Mouse (Mus musculus) lung, embryonic 14.5 days (tissue): ENCODE measurements around the gene Alox12b. TPM values are rescaled to one million over a fixed set of nuclear protein-coding genes. Genes with fewer than 3 reads are reported as not detected.

Experiments used
- ATAC-seq: fragments of 200-750 bp; cut with Nextera tagmentation; 2 replicates; pipeline ENCODE4 v1.8.0; 2017; ENCODE audit warnings: mild to moderate bottlenecking, moderate TSS enrichment, moderate library complexity; ENCODE audit not compliant: insufficient read depth
- DNase-seq: peaks from one replicate; pipeline ENCODE4 v3.0.0-alpha.2; 2015
- H3K27ac ChIP-seq: fragments of 300-500 bp; sonication (generic); 2 replicates; pipeline ENCODE4 v1.5.1; 2014; ENCODE audit warnings: low read depth, mild to moderate bottlenecking, moderate library complexity
- H3K27me3 ChIP-seq: fragments of 300-500 bp; sonication (generic); 2 replicates; pipeline ENCODE4 v1.6.1; 2014; ENCODE audit warnings: low read length, control low read depth; ENCODE audit not compliant: insufficient read depth
- H3K36me3 ChIP-seq: fragments of 300-500 bp; sonication (generic); 2 replicates; pipeline ENCODE4 v1.6.1; 2014; ENCODE audit warnings: control low read depth; ENCODE audit not compliant: insufficient read depth
- H3K4me1 ChIP-seq: fragments of 300-500 bp; sonication (generic); 2 replicates; pipeline ENCODE4 v1.6.1; 2014; ENCODE audit warnings: antibody characterized with exemption, control low read depth; ENCODE audit not compliant: insufficient read depth
- H3K4me2 ChIP-seq: fragments of 300-500 bp; sonication (generic); 2 replicates; pipeline ENCODE4 v1.6.1; 2014; ENCODE audit warnings: mild to moderate bottlenecking
- H3K4me3 ChIP-seq: fragments of 300-500 bp; sonication (generic); 2 replicates; pipeline ENCODE4 v1.5.1; 2014; ENCODE audit warnings: low read depth, low read length
- H3K9ac ChIP-seq: fragments of 300-500 bp; sonication (generic); 2 replicates; pipeline ENCODE4 v1.6.1; 2014
- H3K9me3 ChIP-seq: fragments of 300-500 bp; sonication (generic); 2 replicates; pipeline ENCODE4 v1.6.1; 2016; ENCODE audit warnings: low read depth, low read length, control low read depth
- CTCF ChIP-seq: IDR thresholded peaks from 2 replicates; pipeline ENCODE4 v1.5.1; 2016; ENCODE audit warnings: antibody characterized with exemption, low read depth
- WGBS: fragments of 180-500 bp; shearing (Covaris S2); extraction: QIAGEN DNeasy Blood & Tissue Kit; methylation state at CpG from one replicate; pipeline ENCODE4 v1.1.7; 2014; 5-methylcytosine and 5-hydroxymethylcytosine counted together
- polyA plus RNA-seq: library from polyadenylated mRNA; unstranded; fragments of >200 nt; fragmentation: Nextera tagmentation; extraction: Ambion mirVana; gene quantifications from 2 replicates; pipeline ENCODE4 v1.2.1, GENCODE M21; 2014

The Alox12b gene
- polyA plus RNA-seq, 1 experiment from 2014 or later = not detected

GRCm38 (mm10) chr11:69123693-69124497, 32.9 kb upstream of the Alox12b start:
- ATAC-seq (peak; percentile 74), DNase-seq (peak; percentile 98)
- Histone ChIP-seq H3K27ac (peak overlapping the region; percentile 43; the same call in 1 of the 2 replicates), H3K4me2 (peak overlapping the region; percentile 93), H3K27me3 (no peaks in the 10 kb centered on the region), H3K36me3 (no peaks in the 10 kb centered on the region), H3K9ac (peak overlapping the region; percentile 40), H3K4me1 (peaks cover 13% of the 10 kb centered on the region), H3K9me3 (no peaks in the 10 kb centered on the region), H3K4me3 (peak overlapping the region; percentile 74)
- under 1% methylated on average over 31 of the region's 31 CpGs for WGBS
- TF ChIP-seq CTCF = no peak

- DNase-seq (peak; percentile 95), ATAC-seq (peak; percentile 51)
- WGBS = 0% methylated on average over 3 of the region's 3 CpGs
- Histone ChIP-seq H3K9me3 (no peaks in the 10 kb centered on the region), H3K27ac (no peak overlapping the region), H3K4me2 (peak overlapping the region; percentile 93), H3K4me3 (peak overlapping the region; percentile 74), H3K9ac (no peak overlapping the region), H3K27me3 (no peaks in the 10 kb centered on the region), H3K4me1 (peaks cover 13% of the 10 kb centered on the region), H3K36me3 (no peaks in the 10 kb centered on the region)
- no peak for TF ChIP-seq CTCF
Measured at GRCm38 (mm10) chr11:69124498-69124847, 32.3 kb upstream of the Alox12b start.

- WGBS = under 1% methylated on average over 24 of the region's 24 CpGs
Measured at GRCm38 (mm10) chr11:69125041-69125851, 31.5 kb upstream of the Alox12b start.

GRCm38 (mm10) chr11:69125852-69125918, 31.1 kb upstream of the Alox12b start, which contains the start of gene Aloxe3:
Aloxe3 (plus strand) TSS chr11:69125896.
- Histone ChIP-seq H3K36me3 (no peaks in the 10 kb centered on the region), H3K27me3 (no peaks in the 10 kb centered on the region), H3K9me3 (no peaks in the 10 kb centered on the region), H3K4me3 (peak within 1 kb of the TSS; percentile 61), H3K4me1 (peaks cover 6% of the 10 kb centered on the region), H3K4me2 (peak within 1 kb of the TSS; percentile 77), H3K27ac (peak within 1 kb of the TSS; percentile 55; the same call in 1 of the 2 replicates), H3K9ac (peak within 1 kb of the TSS; percentile 54)
- ATAC-seq = no peak
- DNase-seq = no peak
- TF ChIP-seq CTCF = no peak
- WGBS = 0% methylated on average over 3 of the region's 3 CpGs

More at GRCm38 (mm10) chr11:69125041-69125851, 31.5 kb upstream of the Alox12b start:
- DNase-seq (peak; percentile 98), ATAC-seq (peak; percentile 33)
- peak overlapping the region; percentile 55; the same call in 1 of the 2 replicates for H3K27ac ChIP-seq
- peak overlapping the region; percentile 54 for H3K9ac ChIP-seq
- no peaks in the 10 kb centered on the region for H3K36me3 ChIP-seq
- H3K27me3 ChIP-seq = no peaks in the 10 kb centered on the region
- H3K4me1 ChIP-seq = peaks cover 6% of the 10 kb centered on the region
- peak overlapping the region; percentile 77 for H3K4me2 ChIP-seq
- no peaks in the 10 kb centered on the region for H3K9me3 ChIP-seq
- TF ChIP-seq CTCF = peak; percentile 64
- peak overlapping the region; percentile 61 for H3K4me3 ChIP-seq

DNA sequence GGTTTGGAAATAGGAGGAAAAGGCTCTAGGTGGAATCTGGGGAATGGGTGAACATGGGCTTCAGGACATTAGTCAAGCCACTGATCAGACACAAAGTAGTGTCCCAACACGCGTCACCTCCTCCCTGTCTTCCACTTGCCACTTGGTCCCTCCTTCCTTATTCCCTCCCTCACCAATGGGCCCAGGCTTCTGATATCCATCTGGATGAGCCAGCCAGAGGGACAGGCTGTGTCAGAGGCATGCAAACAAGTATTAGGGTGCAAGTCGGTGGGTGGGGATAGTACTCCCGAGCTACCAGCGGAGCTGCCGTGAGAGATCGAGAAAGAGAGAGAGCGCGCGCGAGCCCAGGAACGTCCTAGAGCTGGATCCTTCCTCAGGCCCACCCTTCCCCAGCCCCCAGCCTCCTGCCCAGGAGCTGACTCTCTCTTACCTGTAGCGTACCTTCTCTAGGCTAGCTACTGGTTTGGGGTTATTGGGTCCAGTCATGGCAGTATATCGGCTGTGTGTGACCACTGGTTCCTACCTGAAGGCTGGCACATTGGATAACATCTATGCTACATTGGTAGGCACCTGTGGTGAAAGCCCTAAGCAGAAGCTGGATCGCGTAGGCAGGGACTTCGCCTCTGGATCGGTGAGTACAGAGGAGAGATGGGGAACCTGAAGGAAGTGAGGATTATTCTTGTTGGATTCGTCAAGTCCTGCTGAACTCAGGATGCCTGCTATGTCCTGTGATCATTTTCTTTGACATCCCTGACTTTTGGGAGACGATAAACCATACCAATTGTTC, 30.7 kb upstream of the Alox12b start:
- ATAC-seq (no peak), DNase-seq (peak; percentile 29)
- Histone ChIP-seq H3K9ac (peak overlapping the region; percentile 54), H3K4me3 (peak overlapping the region; percentile 61), H3K27me3 (no peaks in the 10 kb centered on the region), H3K27ac (no peak overlapping the region), H3K4me1 (peaks cover 6% of the 10 kb centered on the region), H3K36me3 (no peaks in the 10 kb centered on the region), H3K4me2 (peak overlapping the region; percentile 77), H3K9me3 (no peaks in the 10 kb centered on the region)
- WGBS = 10% methylated on average over 20 of the region's 20 CpGs
- no peak for TF ChIP-seq CTCF

GRCm38 (mm10) chr11:69126706-69127095, 30.1 kb upstream of the Alox12b start:
- no peaks in the 10 kb centered on the region for H3K27me3 ChIP-seq
- no peak for DNase-seq

More at GRCm38 (mm10) chr11:69126706-69127095, 30.1 kb upstream of the Alox12b start:
- Histone ChIP-seq H3K27ac (no peak overlapping the region), H3K4me2 (peak overlapping the region; percentile 77), H3K36me3 (no peaks in the 10 kb centered on the region), H3K4me1 (peaks cover 6% of the 10 kb centered on the region), H3K9me3 (no peaks in the 10 kb centered on the region), H3K4me3 (peak overlapping the region; percentile 61), H3K9ac (peak overlapping the region; percentile 54)
- ATAC-seq = no peak
- no peak for TF ChIP-seq CTCF
- 51% methylated on average over 2 of the region's 2 CpGs for WGBS
